Mouse (Mus musculus): ENCODE measurements around the gene Csnk1g1.

GRCm38 (mm10) chr9:65975886-65976285 lies 67.2 kb downstream of the Csnk1g1 start:
- TF ChIP-seq CTCF (IDR thresholded peaks at IDR 0.05), result no peak
- no peak for TF ChIP-seq EP300 (IDR thresholded peaks at IDR 0.05)

All from lung, postnatal 0 days (tissue).